Comparison of ENCODE assay signal across 21 mouse cellular contexts in the genomic region with DNA sequence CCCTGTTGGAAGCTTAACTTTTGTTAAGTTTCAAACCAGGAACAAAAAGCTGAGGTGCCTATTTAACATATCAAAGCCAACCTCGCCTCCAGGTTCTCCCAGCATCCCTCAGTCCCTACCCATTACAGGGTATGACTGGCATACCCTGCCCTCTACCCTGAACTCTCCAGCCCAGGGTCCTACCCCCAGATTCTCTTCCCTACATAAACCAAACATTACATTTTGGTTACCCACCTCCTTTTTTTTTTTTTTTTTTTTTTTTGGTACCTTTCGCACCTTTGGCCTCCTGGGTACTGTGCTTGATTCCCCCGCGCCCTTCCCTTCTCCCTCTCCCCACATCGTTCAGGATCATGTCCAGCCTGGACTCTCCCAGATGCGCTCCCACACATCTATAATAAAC. TPM values are rescaled to one million over a fixed set of nuclear protein-coding genes. Genes with fewer than 3 reads are reported as not detected.
DNase-seq lines count a peak whose midpoint lies in the region; TF ChIP-seq lines count a peak whose summit lies in the region.
"Had no signal": no experiment of that assay in that cellular context is flagged by ENCODE, and none has a peak within 500 bp of the region (broad histone marks: within the 10 kb centered on the region; RNA-seq: fewer than 3 reads in every experiment).

No protein-coding gene starts in this region.

- no peak for TF ChIP-seq EP300 in ES-Bruce4 (IDR thresholded peaks at IDR 0.05; ENCODE audit: insufficient read depth, low read depth, low read length)

- H3K27ac ChIP-seq in ES-Bruce4 (ENCODE audit: insufficient read depth, low read length) (peak overlapping the region; percentile 21; the same call in 1 of the 2 replicates), ES-E14 (ENCODE audit: insufficient read depth, low read depth, low read length, poor library complexity, severe bottlenecking) (no peak overlapping the region)
- no peak overlapping the region for H3K27ac ChIP-seq in hindbrain, embryonic 10.5 days

- 45% methylated on average over 6 of the region's 6 CpGs for WGBS in hindbrain, embryonic 10.5 days

- no peak for TF ChIP-seq POLR2A in ES-Bruce4 (IDR thresholded peaks at IDR 0.05; ENCODE audit: insufficient read depth, low read length)

- no peak for TF ChIP-seq CTCF in ES-Bruce4 (IDR thresholded peaks at IDR 0.05; ENCODE audit: low read depth, low read length)

- no peaks in the 10 kb centered on the region for H3K27me3 ChIP-seq in ES-Bruce4 (ENCODE audit: control insufficient read depth, insufficient read depth, low read length, poor library complexity, severe bottlenecking)
- peaks cover 4% of the 10 kb centered on the region; the same call in 1 of the 2 replicates for H3K27me3 ChIP-seq in hindbrain, embryonic 10.5 days (ENCODE audit: insufficient read depth, poor library complexity, severe bottlenecking)
- H3K27me3 ChIP-seq: Patski had no signal

- DNase-seq in ES-E14 (ENCODE audit: low read depth, low spot score): no peak
- DNase-seq in hindbrain, embryonic 10.5 days (ENCODE audit: low spot score): no peak
- no peak for DNase-seq in heart, adult 18-20 months
- DNase-seq: adrenal gland, adult 2 months; adrenal gland, adult 8-10 months; adrenal gland, postnatal 10 days; adrenal gland, postnatal 14 days; adrenal gland, postnatal 25 days; adrenal gland, postnatal 36 days; B cell, adult 2 months; cerebellum, adult 11 months; cerebellum, adult 11-12 months; cerebellum, adult 18-20 months; cerebellum, adult 2 months; cerebellum, adult 8-10 months had no signal

- H3K4me1 ChIP-seq in ES-Bruce4 (ENCODE audit: control insufficient read depth, insufficient read depth, low read length) (peaks cover 5% of the 10 kb centered on the region), ES-E14 (ENCODE audit: control insufficient read depth in 2 of 2, insufficient read depth in 2 of 2, low read length in 2 of 2, poor library complexity in 1 of 2) (peaks cover 8 to 10% of the 10 kb centered on the region in 2 experiments; a peak in 3 of 4 replicates)
- H3K4me1 ChIP-seq in hindbrain, embryonic 10.5 days (replicated peaks): no peaks in the 10 kb centered on the region

- no peak overlapping the region for H3K4me3 ChIP-seq in ES-Bruce4 (ENCODE audit: low read depth, low read length)
- no peak overlapping the region for H3K4me3 ChIP-seq in ES-E14 (ENCODE audit: insufficient read depth in 1 of 2, low read depth in 1 of 2, low read length in 2 of 2, poor library complexity in 1 of 2, severe bottlenecking in 1 of 2)
- H3K4me3 ChIP-seq in hindbrain, embryonic 10.5 days: no peak overlapping the region

- H3K9me3 ChIP-seq in ES-Bruce4 (replicated peaks; ENCODE audit: control insufficient read depth, insufficient read depth, low read length, poor library complexity, severe bottlenecking) (no peaks in the 10 kb centered on the region), ES-E14 (ENCODE audit: control insufficient read depth, insufficient read depth, low read depth, low read length) (no peaks in the 10 kb centered on the region)
- no peaks in the 10 kb centered on the region for H3K9me3 ChIP-seq in hindbrain, embryonic 10.5 days

- no peaks in the 10 kb centered on the region for H3K36me3 ChIP-seq in ES-Bruce4 (ENCODE audit: control insufficient read depth, insufficient read depth, low read length, poor library complexity, severe bottlenecking)
- H3K36me3 ChIP-seq in ES-E14 (ENCODE audit: control insufficient read depth, insufficient read depth, low read length, poor library complexity, severe bottlenecking): no peaks in the 10 kb centered on the region
- no peaks in the 10 kb centered on the region for H3K36me3 ChIP-seq in hindbrain, embryonic 10.5 days
- H3K36me3 ChIP-seq: G1E had no signal

- H3K9ac ChIP-seq in ES-Bruce4 (ENCODE audit: low read depth, poor library complexity, severe bottlenecking) (no peak overlapping the region), ES-E14 (ENCODE audit: insufficient read depth, low read depth, low read length, poor library complexity, severe bottlenecking) (no peak overlapping the region)

- in situ Hi-C loops in ES-E14 (cut with MboI; ENCODE audit: low sequenced_read_pairs in 2 of 2, unreplicated experiment in 2 of 2): no loop called here

TF ChIP-seq in ES-E14, 5 proteins besides CTCF, POLR2A, EP300 and RAD21:
- TF ChIP-seq MAFK (IDR thresholded peaks at IDR 0.05; ENCODE audit: insufficient read depth, low read depth, low read length): no peak
- peak; percentile 94 for TF ChIP-seq ZNF384 (IDR thresholded peaks at IDR 0.05; ENCODE audit: low read depth, low read length)

RNA-seq across cellular contexts. Expression of gene Col6a5, which starts 15.9 kb away (rescaled TPM):
- not detected in 2 replicates for polyA plus RNA-seq in ES-Bruce4 (2011; ENCODE audit: insufficient read depth, insufficient read length, low read depth, missing spikeins)
- 2.6 and 4.2 TPM in 2 replicates for total RNA-seq in ES-E14 (2012; rRNA removed)
- polyA plus RNA-seq in hindbrain, embryonic 10.5 days (2016; fragmentation: Nextera tagmentation; extraction: Ambion mirVana): 0.07 TPM in 2 replicates
- total RNA-seq in heart, adult 18-20 months (2021): under 1 TPM; 0.12 to 0.59 TPM
- total RNA-seq: MEL had no signal
- polyA plus RNA-seq: activated CD4-positive, CD25-positive, alpha-beta regulatory T cell, adult 4 months; C2C12; G1E; Patski had no signal
